Mouse (Mus musculus) lung, embryonic 14.5 days (tissue): ENCODE results near the gene Alpk1. TPM values are rescaled to one million over a fixed set of nuclear protein-coding genes. Genes with fewer than 3 reads are reported as not detected.

ENCODE experiments used
- ATAC-seq: fragments of 200-750 bp; cut with Nextera tagmentation; 2 replicates; pipeline ENCODE4 v1.8.0; 2017; ENCODE audit warnings: mild to moderate bottlenecking, moderate TSS enrichment, moderate library complexity; ENCODE audit not compliant: insufficient read depth
- DNase-seq: peaks from one replicate; pipeline ENCODE4 v3.0.0-alpha.2; 2015
- H3K27ac ChIP-seq: fragments of 300-500 bp; sonication (generic); 2 replicates; pipeline ENCODE4 v1.5.1; 2014; ENCODE audit warnings: low read depth, mild to moderate bottlenecking, moderate library complexity
- H3K27me3 ChIP-seq: fragments of 300-500 bp; sonication (generic); 2 replicates; pipeline ENCODE4 v1.6.1; 2014; ENCODE audit warnings: low read length, control low read depth; ENCODE audit not compliant: insufficient read depth
- H3K36me3 ChIP-seq: fragments of 300-500 bp; sonication (generic); 2 replicates; pipeline ENCODE4 v1.6.1; 2014; ENCODE audit warnings: control low read depth; ENCODE audit not compliant: insufficient read depth
- H3K4me1 ChIP-seq: fragments of 300-500 bp; sonication (generic); 2 replicates; pipeline ENCODE4 v1.6.1; 2014; ENCODE audit warnings: antibody characterized with exemption, control low read depth; ENCODE audit not compliant: insufficient read depth
- H3K4me2 ChIP-seq: fragments of 300-500 bp; sonication (generic); 2 replicates; pipeline ENCODE4 v1.6.1; 2014; ENCODE audit warnings: mild to moderate bottlenecking
- H3K4me3 ChIP-seq: fragments of 300-500 bp; sonication (generic); 2 replicates; pipeline ENCODE4 v1.5.1; 2014; ENCODE audit warnings: low read depth, low read length
- H3K9ac ChIP-seq: fragments of 300-500 bp; sonication (generic); 2 replicates; pipeline ENCODE4 v1.6.1; 2014
- H3K9me3 ChIP-seq: fragments of 300-500 bp; sonication (generic); 2 replicates; pipeline ENCODE4 v1.6.1; 2016; ENCODE audit warnings: low read depth, low read length, control low read depth
- CTCF ChIP-seq: IDR thresholded peaks from 2 replicates; pipeline ENCODE4 v1.5.1; 2016; ENCODE audit warnings: antibody characterized with exemption, low read depth
- WGBS: fragments of 180-500 bp; shearing (Covaris S2); extraction: QIAGEN DNeasy Blood & Tissue Kit; methylation state at CpG from one replicate; pipeline ENCODE4 v1.1.7; 2014; 5-methylcytosine and 5-hydroxymethylcytosine counted together
- polyA plus RNA-seq: library from polyadenylated mRNA; unstranded; fragments of >200 nt; fragmentation: Nextera tagmentation; extraction: Ambion mirVana; gene quantifications from 2 replicates; pipeline ENCODE4 v1.2.1, GENCODE M21; 2014

The Alpk1 gene
- polyA plus RNA-seq, 1 experiment from 2014 or later = 1.3 TPM

GRCm38 (mm10) chr3:127694802-127695771 is 85.2 kb downstream of the Alpk1 start:
- no peak overlapping the region for H3K9ac ChIP-seq
- H3K36me3 ChIP-seq = no peaks in the 10 kb centered on the region
- WGBS = 13% methylated on average over 43 of the region's 43 CpGs
- peak overlapping the region; percentile 56 for H3K4me2 ChIP-seq
- ATAC-seq (no peak), DNase-seq (no peak)
- H3K4me1 ChIP-seq = no peaks in the 10 kb centered on the region
- peak overlapping the region; percentile 19 for H3K4me3 ChIP-seq
- no peak overlapping the region for H3K27ac ChIP-seq
- TF ChIP-seq CTCF = no peak
- H3K27me3 ChIP-seq = peaks cover 11% of the 10 kb centered on the region; the same call in 1 of the 2 replicates
- no peaks in the 10 kb centered on the region for H3K9me3 ChIP-seq

- no peak overlapping the region for H3K27ac ChIP-seq
- ATAC-seq = no peak
- no peak overlapping the region for H3K9ac ChIP-seq
- DNase-seq = no peak
- no peak overlapping the region for H3K4me2 ChIP-seq
- no peak overlapping the region for H3K4me3 ChIP-seq
- H3K4me1 ChIP-seq = no peaks in the 10 kb centered on the region
- H3K27me3 ChIP-seq = peaks cover 11% of the 10 kb centered on the region; the same call in 1 of the 2 replicates
- H3K9me3 ChIP-seq = no peaks in the 10 kb centered on the region
- no peak for TF ChIP-seq CTCF
- WGBS = 63% methylated on average over 4 of the region's 4 CpGs
- no peaks in the 10 kb centered on the region for H3K36me3 ChIP-seq
Measured at GRCm38 (mm10) chr3:127691230-127691629, 89.1 kb downstream of the Alpk1 start.

GRCm38 (mm10) chr3:127679703-127680102 is 100.6 kb downstream of the Alpk1 start:
- Histone ChIP-seq H3K4me2 (no peak overlapping the region), H3K4me1 (no peaks in the 10 kb centered on the region), H3K27ac (no peak overlapping the region), H3K9me3 (no peaks in the 10 kb centered on the region), H3K9ac (no peak overlapping the region), H3K4me3 (no peak overlapping the region), H3K36me3 (no peaks in the 10 kb centered on the region), H3K27me3 (no peaks in the 10 kb centered on the region)
- DNase-seq (no peak), ATAC-seq (no peak)
- TF ChIP-seq CTCF = no peak
- WGBS = 90% methylated on average over 15 of the region's 15 CpGs

- no peaks in the 10 kb centered on the region for H3K27me3 ChIP-seq
- H3K4me2 ChIP-seq = no peak overlapping the region
- WGBS = 45% methylated on average over 22 of the region's 22 CpGs
- no peak overlapping the region for H3K27ac ChIP-seq
- no peak for ATAC-seq
- H3K36me3 ChIP-seq = no peaks in the 10 kb centered on the region
- DNase-seq = no peak
- no peaks in the 10 kb centered on the region for H3K9me3 ChIP-seq
- no peaks in the 10 kb centered on the region for H3K4me1 ChIP-seq
- H3K4me3 ChIP-seq = no peak overlapping the region
- H3K9ac ChIP-seq = no peak overlapping the region
- no peak for TF ChIP-seq CTCF
Measured at GRCm38 (mm10) chr3:127661646-127662531, 118.4 kb downstream of the Alpk1 start.

- Histone ChIP-seq H3K4me1 (no peaks in the 10 kb centered on the region), H3K4me3 (no peak overlapping the region), H3K9me3 (no peaks in the 10 kb centered on the region), H3K4me2 (no peak overlapping the region), H3K9ac (no peak overlapping the region), H3K36me3 (no peaks in the 10 kb centered on the region), H3K27me3 (no peaks in the 10 kb centered on the region), H3K27ac (no peak overlapping the region)
- DNase-seq (no peak), ATAC-seq (no peak)
- 73% methylated on average over 7 of the region's 7 CpGs for WGBS
- TF ChIP-seq CTCF = no peak
Measured at GRCm38 (mm10) chr3:127660712-127661111, 119.6 kb downstream of the Alpk1 start.

- no peaks in the 10 kb centered on the region for H3K4me1 ChIP-seq
- TF ChIP-seq CTCF = no peak
- WGBS = 56% methylated on average over 7 of the region's 7 CpGs
Measured at GRCm38 (mm10) chr3:127651742-127652653, 128.3 kb downstream of the Alpk1 start.

More at GRCm38 (mm10) chr3:127651742-127652653, 128.3 kb downstream of the Alpk1 start:
- DNase-seq = no peak
- Histone ChIP-seq H3K9me3 (no peaks in the 10 kb centered on the region), H3K4me2 (no peak overlapping the region), H3K4me3 (no peak overlapping the region), H3K9ac (no peak overlapping the region), H3K36me3 (no peaks in the 10 kb centered on the region), H3K27ac (no peak overlapping the region), H3K27me3 (peaks cover 1% of the 10 kb centered on the region; the same call in 1 of the 2 replicates)
- ATAC-seq = no peak
